Mouse (Mus musculus) heart, adult 2 months (tissue): ENCODE results near the gene Fbxo42. TPM values are rescaled to one million over a fixed set of nuclear protein-coding genes. Genes with fewer than 3 reads are reported as not detected.
A peak's percentile ranks its signal among the peaks of the same experiment; 100 is the strongest.

Experiments
- DNase-seq, 2 experiments: peaks; one replicate each; pipeline ENCODE4 v3.0.0; 2021
- H3K27ac ChIP-seq: fragments of 200-600 bp; 2 replicates; pipeline ENCODE4 v1.8.1; 2022
- H3K27me3 ChIP-seq: fragments of 200-500 bp; 2 replicates; pipeline ENCODE4 v1.6.1; 2012; ENCODE audit warnings: mild to moderate bottlenecking, low read length, inconsistent platforms, mixed read lengths; ENCODE audit not compliant: control insufficient read depth, insufficient read depth
- H3K36me3 ChIP-seq: fragments of 200-500 bp; 2 replicates; pipeline ENCODE4 v1.6.1; 2012; ENCODE audit warnings: low read length, inconsistent platforms; ENCODE audit not compliant: control insufficient read depth, insufficient read depth
- H3K4me1 ChIP-seq: fragments of 200-500 bp; 2 replicates; pipeline ENCODE4 v1.6.1; 2011; ENCODE audit warnings: low read length; ENCODE audit not compliant: control insufficient read depth, insufficient read depth
- H3K4me3 ChIP-seq: fragments of 200-600 bp; 2 replicates; pipeline ENCODE4 v1.8.1; 2022
- H3K79me2 ChIP-seq: fragments of 200-500 bp; replicated peaks from 2 replicates; pipeline ENCODE4 v1.6.1; 2012; ENCODE audit warnings: mild to moderate bottlenecking, inconsistent platforms, low read length, moderate library complexity, mixed read lengths; ENCODE audit not compliant: control insufficient read depth, insufficient read depth
- H3K9ac ChIP-seq: fragments of 200-500 bp; 2 replicates; pipeline ENCODE4 v1.6.1; 2012; ENCODE audit warnings: low read depth, mild to moderate bottlenecking, control low read depth, inconsistent platforms, low read length, mixed read lengths
- CTCF ChIP-seq: fragments of 200-600 bp; IDR thresholded peaks from 2 replicates; pipeline ENCODE4 v1.8.1; 2022; ENCODE audit warnings: antibody characterized with exemption, mild to moderate bottlenecking, moderate library complexity
- EP300 ChIP-seq: fragments of 200-500 bp; IDR thresholded peaks from 2 replicates; pipeline ENCODE4 v1.6.1; 2011; ENCODE audit warnings: low read depth, low read length, control low read depth; ENCODE audit not compliant: insufficient read depth
- POLR2A ChIP-seq: fragments of 200-500 bp; IDR thresholded peaks from 2 replicates; pipeline ENCODE4 v1.6.1; 2011; ENCODE audit warnings: mild to moderate bottlenecking, low read depth, low read length, control low read depth; ENCODE audit not compliant: insufficient read depth
- WGBS: fragments of 180-500 bp; shearing (Covaris S2); methylation state at CpG from one replicate; pipeline ENCODE4 v1.1.7; 2018; 5-methylcytosine and 5-hydroxymethylcytosine counted together
- intact Hi-C: fragments of 180-260 bp; cut with DNase I; formaldehyde crosslinking; loops from one replicate; pipeline ENCODE4 v1.15.1; 2025
- long read RNA-seq: library from polyadenylated mRNA; stranded (forward); transcript quantifications from one replicate; pipeline ENCODE4 v2.0.0, GENCODE M21; 2021
- polyA plus RNA-seq: library from polyadenylated mRNA; depleted of rRNA; stranded (reverse); fragments of >200 nt; gene quantifications from 2 replicates; pipeline ENCODE4 v1.2.3, GENCODE M21; 2012; rRNA removed
- total RNA-seq, 2 experiments: library from RNA; stranded (reverse); gene quantifications; 2 replicates each; pipeline ENCODE4 v1.2.3; 2021

Fbxo42 gene
- total RNA-seq (10 to 100 TPM in 1 of 2 experiments, 1 to 10 TPM in 1; 9.0 to 11.3 TPM), polyA plus RNA-seq (7.6 and 11.9 TPM in 2 replicates)
- long read RNA-seq, full-length matches to known transcripts = 4 of 9 reads
- long read RNA-seq, partial matches to known transcripts = 1 of 9 reads
- long read RNA-seq, other reads (novel, unspliced or antisense) = 4 of 9 reads

GRCm38 (mm10) chr4:141147112-141148008 lies at the start of gene Fbxo42:
Fbxo42 (plus strand) TSS chr4:141147913.
- H3K4me3 ChIP-seq = peak within 1 kb of the TSS; percentile 90
- H3K79me2 ChIP-seq = peaks cover 9% of the 10 kb centered on the region
- 0 out of 2 replicates have a peak, but pooled peaks have one; percentile 50 for TF ChIP-seq EP300
- TF ChIP-seq CTCF = peak; percentile 93
- peak; percentile 89 for TF ChIP-seq POLR2A
- 4% methylated on average over 49 of the region's 58 CpGs for WGBS
- H3K36me3 ChIP-seq = 0 out of 2 replicates have a peak, but pooled peaks cover 3% of the 10 kb centered on the region
- intact Hi-C loops = loop anchor here (2.0 to 10.0 kb wide), 2 partner anchors 67 to 433 kb away; no protein-coding TSS in a partner anchor
- H3K4me1 ChIP-seq = peaks cover 3% of the 10 kb centered on the region
- peak within 1 kb of the TSS; percentile 92 for H3K9ac ChIP-seq
- no peaks in the 10 kb centered on the region for H3K27me3 ChIP-seq
- DNase-seq = peak; percentile 96 to 97
- peak within 1 kb of the TSS; percentile 83 for H3K27ac ChIP-seq

- Histone ChIP-seq H3K9ac (no peak overlapping the region), H3K36me3 (no peaks in the 10 kb centered on the region), H3K27ac (no peak overlapping the region), H3K27me3 (no peaks in the 10 kb centered on the region), H3K79me2 (no peaks in the 10 kb centered on the region), H3K4me3 (no peak overlapping the region), H3K4me1 (no peaks in the 10 kb centered on the region)
- DNase-seq = no peak
- WGBS = 54% methylated on average over 4 of the region's 4 CpGs
- intact Hi-C loops = no loop called here
- no peak for TF ChIP-seq POLR2A
- no peak for TF ChIP-seq CTCF
- TF ChIP-seq EP300 = no peak
These were observed 48.8 kb upstream of the Fbxo42 start for GRCm38 (mm10) chr4:141098935-141099334.

- no peak overlapping the region for H3K9ac ChIP-seq
- no peak for DNase-seq
- no peak overlapping the region for H3K27ac ChIP-seq
- WGBS = 75% methylated on average over 5 of the region's 5 CpGs
- no peaks in the 10 kb centered on the region for H3K79me2 ChIP-seq
- H3K36me3 ChIP-seq = no peaks in the 10 kb centered on the region
- TF ChIP-seq POLR2A (no peak), EP300 (no peak), CTCF (no peak)
- intact Hi-C loops = no loop called here
- H3K27me3 ChIP-seq = no peaks in the 10 kb centered on the region
- no peaks in the 10 kb centered on the region for H3K4me1 ChIP-seq
- H3K4me3 ChIP-seq = no peak overlapping the region
These were observed 47.8 kb upstream of the Fbxo42 start for GRCm38 (mm10) chr4:141099956-141100355.

GRCm38 (mm10) chr4:141101291-141101690 lies 46.4 kb upstream of the Fbxo42 start:
- Histone ChIP-seq H3K9ac (no peak overlapping the region), H3K79me2 (no peaks in the 10 kb centered on the region), H3K27ac (no peak overlapping the region), H3K4me3 (no peak overlapping the region), H3K4me1 (no peaks in the 10 kb centered on the region), H3K36me3 (no peaks in the 10 kb centered on the region), H3K27me3 (no peaks in the 10 kb centered on the region)
- DNase-seq = no peak
- intact Hi-C loops = no loop called here
- no peak for TF ChIP-seq EP300
- no peak for TF ChIP-seq POLR2A
- no peak for TF ChIP-seq CTCF
- WGBS = 95% methylated on average over 9 of the region's 9 CpGs

- Histone ChIP-seq H3K36me3 (no peaks in the 10 kb centered on the region), H3K27ac (no peak overlapping the region), H3K4me3 (no peak overlapping the region), H3K4me1 (no peaks in the 10 kb centered on the region), H3K27me3 (no peaks in the 10 kb centered on the region), H3K9ac (no peak overlapping the region), H3K79me2 (no peaks in the 10 kb centered on the region)
- DNase-seq = no peak
- 63% methylated on average over 6 of the region's 6 CpGs for whole genome bisulfite sequencing
- intact Hi-C loops = no loop called here
- TF ChIP-seq POLR2A = no peak
- peak; percentile 58 for TF ChIP-seq CTCF
- TF ChIP-seq EP300 = no peak
These were observed 45.9 kb upstream of the Fbxo42 start for GRCm38 (mm10) chr4:141101855-141102254.
